Mouse (Mus musculus): ENCODE measurements around the gene Epb41.

DNA sequence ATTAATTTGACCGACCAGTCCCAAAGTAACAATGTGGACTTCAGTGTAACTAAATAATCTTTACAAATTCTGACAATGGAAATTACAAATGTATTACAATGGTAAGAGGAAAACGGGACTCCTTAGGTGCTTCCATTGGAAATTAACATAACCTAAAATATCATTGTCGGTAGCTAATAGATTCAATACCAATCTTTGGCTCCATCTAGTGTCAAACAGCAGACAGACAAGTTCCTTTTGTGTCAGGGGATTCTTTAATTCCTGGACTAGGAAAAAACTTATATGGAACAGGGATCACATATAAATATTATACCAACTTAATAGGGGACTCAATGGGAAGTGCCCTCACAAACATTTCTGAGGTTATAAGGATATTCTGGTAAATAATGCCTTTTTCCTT, 26.0 kb upstream of the Epb41 start:
- TF ChIP-seq CTCF (IDR thresholded peaks at IDR 0.05; ENCODE audit: low read depth, low read length) (no peak), POLR2A (IDR thresholded peaks at IDR 0.05; ENCODE audit: borderline replicate concordance, low read depth, low read length) (no peak)
